Mouse (Mus musculus): Measurements from ENCODE around the gene Map3k3. TPM values are rescaled to one million over a fixed set of nuclear protein-coding genes. Genes with fewer than 3 reads are reported as not detected.

Gene Map3k3
- polyA plus RNA-seq, 1 experiment: 70.9 TPM

DNA sequence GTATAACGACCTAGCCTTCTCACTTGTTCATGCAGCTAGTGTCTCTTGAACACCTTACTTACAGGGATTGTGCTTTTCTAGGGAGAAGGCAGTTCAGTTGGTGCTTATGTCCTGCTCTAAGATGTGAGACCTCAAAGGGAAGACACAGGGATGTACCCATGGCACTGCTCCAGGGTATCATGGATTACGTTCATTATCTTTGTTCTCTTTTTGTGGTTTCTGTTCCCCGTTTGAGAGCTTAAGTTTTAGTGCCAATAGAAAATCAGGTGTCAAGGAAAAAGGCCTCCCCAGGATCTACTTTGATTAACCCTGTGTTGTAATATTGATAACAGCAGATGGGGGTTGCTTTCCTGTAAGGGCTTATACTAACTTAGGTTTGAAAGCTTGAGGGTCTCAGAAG is 10.6 kb upstream of the Map3k3 start:
- H3K27ac ChIP-seq (ENCODE audit: insufficient read depth, low read depth, low read length): no peak overlapping the region
- no peak overlapping the region for H3K4me3 ChIP-seq (ENCODE audit: insufficient read depth, low read length)
- peaks cover 7% of the 10 kb centered on the region for H3K4me1 ChIP-seq (ENCODE audit: control insufficient read depth, insufficient read depth, low read length)
- TF ChIP-seq CTCF (IDR thresholded peaks at IDR 0.05; ENCODE audit: low read depth, low read length): no peak
- no peak for TF ChIP-seq POLR2A (IDR thresholded peaks at IDR 0.05; ENCODE audit: borderline replicate concordance, low read depth, low read length)

DNA sequence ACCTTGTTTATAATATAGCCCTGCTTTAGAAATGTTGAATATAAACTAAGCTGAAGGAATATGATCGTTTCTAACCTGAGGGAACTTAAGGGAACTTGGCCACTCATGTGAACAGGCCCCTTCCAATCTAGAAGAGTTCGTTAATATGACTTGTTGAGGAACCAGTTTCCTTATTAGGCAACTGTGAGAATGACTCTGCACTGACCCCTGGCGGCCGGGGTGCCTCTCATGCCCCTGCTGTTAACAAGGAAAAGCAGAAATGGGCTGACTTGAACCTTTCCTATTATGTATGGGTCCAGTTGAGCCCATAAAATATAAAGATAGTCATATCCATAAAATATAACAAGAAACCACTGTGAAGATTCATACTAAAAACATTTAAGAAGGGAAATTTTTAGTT is 8.1 kb upstream of the Map3k3 start:
- Histone ChIP-seq H3K4me1 (ENCODE audit: control insufficient read depth, insufficient read depth, low read length) (peaks cover 7% of the 10 kb centered on the region), H3K27ac (ENCODE audit: insufficient read depth, low read depth, low read length) (no peak overlapping the region), H3K4me3 (ENCODE audit: insufficient read depth, low read length) (no peak overlapping the region)
- TF ChIP-seq POLR2A (IDR thresholded peaks at IDR 0.05; ENCODE audit: borderline replicate concordance, low read depth, low read length) (no peak), CTCF (IDR thresholded peaks at IDR 0.05; ENCODE audit: low read depth, low read length) (peak; percentile 86)

DNA sequence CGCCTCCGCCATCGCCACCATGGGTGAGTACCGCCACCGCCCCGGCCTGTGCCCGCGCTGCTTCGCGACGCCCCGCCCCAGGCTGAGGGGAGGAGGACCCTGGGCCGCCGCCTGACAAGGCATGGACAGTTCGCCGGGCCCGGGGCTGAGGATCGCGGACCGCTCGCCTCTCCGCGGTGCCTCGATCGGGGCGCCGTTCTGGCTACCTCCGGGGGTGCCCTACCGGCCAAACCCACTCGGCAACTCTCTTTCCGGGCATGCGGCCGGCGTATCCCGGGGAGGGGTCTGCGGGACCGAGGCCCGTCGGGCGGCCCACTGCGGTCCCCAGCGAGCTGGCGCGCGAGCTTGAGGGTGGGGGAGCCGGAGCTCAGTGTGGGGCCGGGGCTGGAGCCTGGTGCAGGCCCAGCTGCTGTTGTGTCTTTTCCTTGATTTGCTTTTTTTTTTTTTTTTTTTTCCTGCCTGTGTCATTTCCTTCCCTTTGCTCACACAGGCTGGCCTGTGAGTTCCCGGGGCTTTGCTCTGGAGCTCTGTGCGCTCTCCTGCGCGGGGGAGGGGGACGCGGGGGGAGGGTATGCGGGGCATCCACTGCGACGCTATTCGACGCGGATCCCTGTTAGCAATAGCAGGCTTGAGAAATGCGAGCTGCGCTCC is 623 bp downstream of the Map3k3 start:
- peaks cover 31% of the 10 kb centered on the region for H3K4me1 ChIP-seq (ENCODE audit: control insufficient read depth, insufficient read depth, low read length)
- peak overlapping the region; percentile 92 for H3K27ac ChIP-seq (ENCODE audit: insufficient read depth, low read depth, low read length)
- TF ChIP-seq CTCF (IDR thresholded peaks at IDR 0.05; ENCODE audit: low read depth, low read length): no peak
- no peak for TF ChIP-seq POLR2A (IDR thresholded peaks at IDR 0.05; ENCODE audit: borderline replicate concordance, low read depth, low read length)
- H3K4me3 ChIP-seq (ENCODE audit: insufficient read depth, low read length): peak overlapping the region; percentile 83

DNA sequence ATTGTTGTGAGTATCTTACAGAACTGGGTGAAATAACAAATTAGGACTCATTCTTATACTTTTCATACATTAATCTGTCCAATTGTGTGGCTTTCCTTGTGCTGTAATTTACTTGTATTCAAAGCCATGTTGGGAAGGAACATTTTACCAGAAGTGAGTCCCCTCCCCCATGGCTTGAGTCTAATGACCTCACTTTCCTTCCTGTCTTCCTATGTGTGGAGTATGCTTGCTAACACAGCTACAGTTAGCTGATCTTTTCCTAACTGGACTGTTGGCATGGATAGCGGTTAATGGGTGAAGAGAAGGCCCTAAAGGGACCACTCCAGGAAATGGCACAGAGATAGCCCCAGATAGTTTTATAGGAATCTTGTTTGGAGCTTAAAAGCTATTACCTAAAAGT is 13.8 kb downstream of the Map3k3 start:
- peak overlapping the region; percentile 91 for H3K27ac ChIP-seq (ENCODE audit: insufficient read depth, low read depth, low read length)
- peak overlapping the region; percentile 24 for H3K4me3 ChIP-seq (ENCODE audit: insufficient read depth, low read length)

DNA sequence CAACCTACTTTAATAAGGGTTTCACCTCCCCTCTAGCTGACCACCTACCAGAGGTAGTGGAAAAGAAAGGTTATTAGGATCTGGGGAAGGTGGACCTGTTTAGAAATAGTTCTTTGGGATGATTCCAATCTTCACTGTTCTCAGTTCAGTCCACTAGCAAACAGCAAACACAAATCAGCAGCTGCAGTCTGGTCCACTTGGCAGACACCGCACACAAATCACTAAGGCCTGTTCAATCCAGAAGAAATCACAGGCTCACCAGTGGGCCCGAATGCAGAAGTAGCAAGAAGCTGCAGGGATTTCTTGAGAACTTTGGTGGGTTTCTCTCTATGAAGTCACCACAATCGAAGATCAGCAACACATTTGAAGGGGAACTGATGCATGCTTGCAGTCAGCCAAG is 18.5 kb downstream of the Map3k3 start:
- TF ChIP-seq POLR2A (IDR thresholded peaks at IDR 0.05; ENCODE audit: borderline replicate concordance, low read depth, low read length) (no peak), CTCF (IDR thresholded peaks at IDR 0.05; ENCODE audit: low read depth, low read length) (no peak)
- Histone ChIP-seq H3K4me3 (ENCODE audit: insufficient read depth, low read length) (no peak overlapping the region), H3K27ac (ENCODE audit: insufficient read depth, low read depth, low read length) (peak overlapping the region; percentile 11), H3K4me1 (ENCODE audit: control insufficient read depth, insufficient read depth, low read length) (peaks cover 40% of the 10 kb centered on the region)

More for the DNA sequence above, 13.8 kb downstream of the Map3k3 start:
- peaks cover 29% of the 10 kb centered on the region for H3K4me1 ChIP-seq (ENCODE audit: control insufficient read depth, insufficient read depth, low read length)
- TF ChIP-seq CTCF (IDR thresholded peaks at IDR 0.05; ENCODE audit: low read depth, low read length) (no peak), POLR2A (IDR thresholded peaks at IDR 0.05; ENCODE audit: borderline replicate concordance, low read depth, low read length) (no peak)

DNA sequence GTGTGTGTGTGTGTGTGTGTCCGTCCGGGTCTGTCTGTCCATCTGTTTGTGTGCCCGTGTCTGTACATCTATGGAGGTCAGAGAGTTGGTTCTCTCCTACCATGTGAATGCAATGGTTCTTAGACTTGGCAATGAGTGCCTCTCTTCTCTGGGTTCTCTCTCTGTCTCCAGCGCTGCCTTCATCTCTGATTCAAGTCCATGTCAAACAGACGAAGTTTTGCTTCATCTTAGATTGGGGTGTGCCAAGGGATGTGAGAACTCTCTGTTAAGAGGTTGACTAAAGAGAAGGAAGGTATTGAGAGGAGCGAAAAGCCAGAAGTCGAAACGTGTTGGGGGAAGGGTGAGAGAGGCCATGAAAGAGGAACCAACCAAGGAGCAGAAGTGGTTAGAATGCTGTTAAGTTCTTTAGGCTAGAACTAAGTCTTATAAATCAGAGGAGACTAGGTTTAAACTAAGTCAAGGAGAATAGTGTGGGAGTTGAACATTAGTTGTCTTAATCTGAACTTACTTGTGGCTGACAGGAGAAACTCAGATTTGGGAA is 21.7 kb downstream of the Map3k3 start:
- TF ChIP-seq CTCF (IDR thresholded peaks at IDR 0.05; ENCODE audit: low read depth, low read length): no peak
- TF ChIP-seq POLR2A (IDR thresholded peaks at IDR 0.05; ENCODE audit: borderline replicate concordance, low read depth, low read length): no peak
- H3K27ac ChIP-seq (ENCODE audit: insufficient read depth, low read depth, low read length): peak overlapping the region; percentile 44
- H3K4me3 ChIP-seq (ENCODE audit: insufficient read depth, low read length): peak overlapping the region; percentile 4
- peaks cover 33% of the 10 kb centered on the region for H3K4me1 ChIP-seq (ENCODE audit: control insufficient read depth, insufficient read depth, low read length)

DNA sequence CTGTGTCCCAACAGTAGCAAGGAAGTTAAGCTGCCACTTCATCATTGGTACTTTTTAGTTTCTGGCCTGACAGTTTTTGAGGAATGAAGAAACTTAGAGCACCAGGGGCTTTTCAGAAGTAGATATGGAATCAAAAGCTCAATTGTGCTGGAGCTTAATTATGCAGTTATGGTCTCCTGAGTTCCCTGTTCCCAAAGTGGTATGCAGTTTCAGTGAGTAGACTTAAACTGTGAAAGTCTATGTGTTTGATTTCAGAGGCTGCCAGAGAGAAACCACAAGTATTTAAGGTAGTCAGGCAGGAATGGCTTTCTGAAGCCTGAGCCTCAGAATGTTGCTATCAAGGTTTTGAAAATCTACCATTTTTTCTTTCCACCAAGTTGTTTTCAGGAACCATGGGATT is 27.3 kb downstream of the Map3k3 start:
- no peak overlapping the region for H3K27ac ChIP-seq (ENCODE audit: insufficient read depth, low read depth, low read length)
- H3K4me1 ChIP-seq (ENCODE audit: control insufficient read depth, insufficient read depth, low read length): peaks cover 7% of the 10 kb centered on the region
- no peak overlapping the region for H3K4me3 ChIP-seq (ENCODE audit: insufficient read depth, low read length)
- no peak for TF ChIP-seq POLR2A (IDR thresholded peaks at IDR 0.05; ENCODE audit: borderline replicate concordance, low read depth, low read length)
- TF ChIP-seq CTCF (IDR thresholded peaks at IDR 0.05; ENCODE audit: low read depth, low read length): no peak

DNA sequence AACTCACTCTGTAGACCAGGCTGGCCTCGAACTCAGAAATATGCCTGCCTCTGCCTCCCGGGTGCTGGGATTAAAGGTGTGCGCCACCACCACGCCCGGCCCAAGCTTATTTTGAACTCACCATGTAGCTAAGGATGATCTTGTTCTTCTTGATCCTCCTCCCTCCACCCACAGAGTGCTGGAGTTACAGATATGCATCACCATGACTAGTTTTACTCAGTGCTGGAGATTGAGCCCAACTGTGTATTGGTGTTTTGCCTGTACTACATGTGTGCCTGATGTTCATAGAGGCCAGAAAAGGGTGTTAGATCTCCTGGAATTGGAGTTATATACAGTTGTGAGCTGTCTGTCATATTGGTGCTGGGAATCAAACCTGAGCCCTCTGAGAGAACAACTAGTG is 37.8 kb downstream of the Map3k3 start:
- Histone ChIP-seq H3K4me1 (ENCODE audit: control insufficient read depth, insufficient read depth, low read length) (peaks cover 24% of the 10 kb centered on the region), H3K27ac (ENCODE audit: insufficient read depth, low read depth, low read length) (peak overlapping the region; percentile 90), H3K4me3 (ENCODE audit: insufficient read depth, low read length) (no peak overlapping the region)
- no peak for TF ChIP-seq POLR2A (IDR thresholded peaks at IDR 0.05; ENCODE audit: borderline replicate concordance, low read depth, low read length)
- no peak for TF ChIP-seq CTCF (IDR thresholded peaks at IDR 0.05; ENCODE audit: low read depth, low read length)

DNA sequence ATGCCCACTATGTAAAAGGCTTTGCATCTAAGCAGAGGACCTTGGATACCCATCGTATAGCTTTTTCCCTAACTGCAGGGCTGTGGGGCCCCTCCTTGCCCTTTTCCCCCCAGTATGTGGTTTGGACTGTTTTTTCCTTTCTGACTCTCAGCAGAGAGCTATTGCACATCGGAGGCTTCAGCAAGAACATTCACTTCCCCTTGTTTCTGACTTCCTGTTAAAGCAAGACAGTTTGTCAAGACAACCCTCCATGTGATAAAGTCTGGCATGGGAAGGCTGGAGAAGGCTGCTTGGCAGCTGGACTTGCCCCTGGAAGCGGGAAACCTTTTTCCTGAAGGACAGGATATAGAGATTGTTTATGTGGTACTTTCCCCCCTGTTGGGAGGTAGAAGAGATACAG is 38.3 kb downstream of the Map3k3 start:
- H3K27ac ChIP-seq (ENCODE audit: insufficient read depth, low read depth, low read length): peak overlapping the region; percentile 90
- TF ChIP-seq POLR2A (IDR thresholded peaks at IDR 0.05; ENCODE audit: borderline replicate concordance, low read depth, low read length) (no peak), CTCF (IDR thresholded peaks at IDR 0.05; ENCODE audit: low read depth, low read length) (no peak)
- peaks cover 24% of the 10 kb centered on the region for H3K4me1 ChIP-seq (ENCODE audit: control insufficient read depth, insufficient read depth, low read length)
- no peak overlapping the region for H3K4me3 ChIP-seq (ENCODE audit: insufficient read depth, low read length)

DNA sequence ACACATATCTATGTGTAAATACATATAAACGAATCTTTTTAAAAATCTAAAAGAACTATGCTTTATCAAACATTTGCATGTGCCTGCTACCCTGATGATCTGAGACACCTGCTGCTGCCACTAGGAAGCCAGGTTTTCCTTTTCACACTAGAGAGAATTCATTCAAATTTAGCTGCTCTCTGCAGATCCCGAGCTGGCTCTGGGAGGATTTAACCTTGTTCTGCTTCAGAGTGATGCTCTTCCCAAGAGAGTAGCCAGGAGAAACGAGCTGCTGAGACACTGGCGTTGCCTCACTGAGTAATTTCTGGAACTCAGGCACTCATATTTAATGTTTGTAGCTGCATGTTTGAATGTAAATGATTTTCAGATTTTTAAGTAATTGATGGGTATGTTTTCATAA is 40.4 kb downstream of the Map3k3 start:
- Histone ChIP-seq H3K4me1 (ENCODE audit: control insufficient read depth, insufficient read depth, low read length) (peaks cover 33% of the 10 kb centered on the region), H3K4me3 (ENCODE audit: insufficient read depth, low read length) (no peak overlapping the region), H3K27ac (ENCODE audit: insufficient read depth, low read depth, low read length) (no peak overlapping the region)
- TF ChIP-seq CTCF (IDR thresholded peaks at IDR 0.05; ENCODE audit: low read depth, low read length) (no peak), POLR2A (IDR thresholded peaks at IDR 0.05; ENCODE audit: borderline replicate concordance, low read depth, low read length) (no peak)
